Mouse (Mus musculus): Measurements from ENCODE around the gene Csn1s2a.
"Not testable (repeated sequence)": the region's sequence is repeated elsewhere in the genome, so short reads cannot be mapped to it uniquely, and the experiment has no call there.

Gene Csn1s2a

DNA sequence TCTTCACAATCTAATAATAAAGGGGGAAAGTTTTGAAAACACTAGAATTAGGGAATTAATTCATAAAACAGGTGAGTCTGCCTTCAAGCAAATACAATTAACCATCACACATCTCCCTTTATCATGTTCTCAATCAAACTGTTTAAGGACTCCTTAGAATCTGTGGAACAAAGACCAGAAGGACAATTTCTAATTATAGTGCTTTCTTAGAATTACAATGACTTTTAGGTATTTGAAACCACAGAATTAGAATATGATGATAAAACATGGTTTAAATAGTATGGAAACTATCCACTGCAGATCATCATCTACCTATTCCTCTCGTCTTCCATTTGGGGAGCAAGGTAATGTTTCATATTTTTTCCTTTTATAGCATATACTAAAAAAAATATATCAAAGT, at the start of gene Csn1s2a:
Gene Csn1s2a, plus strand, starts transcription at position 301 of the 400 bp plus-strand sequence.
- in situ Hi-C loops (cut with MseI, MboI) = no loop called here

DNA sequence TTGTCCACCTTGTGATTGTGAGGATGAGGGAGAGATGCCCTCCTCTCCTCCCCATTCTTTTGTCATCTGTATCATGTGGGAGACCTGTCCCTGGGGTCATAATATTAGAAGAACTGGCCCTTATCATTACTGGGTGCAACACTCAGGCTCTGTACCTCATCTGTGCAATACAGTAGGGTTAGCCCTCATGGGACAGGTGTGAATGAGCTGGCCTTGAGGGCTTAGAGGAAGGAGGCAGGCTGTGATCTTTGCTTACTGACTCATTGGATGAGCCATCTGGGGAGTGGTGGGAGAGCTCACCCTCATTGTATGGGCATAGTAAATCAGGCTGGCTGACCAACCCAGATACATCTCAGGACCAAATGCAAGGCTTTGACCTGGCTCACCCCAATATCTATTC, 39.5 kb upstream of the Csn1s2a start:
- in situ Hi-C loops (cut with MseI, MboI) = no loop called here

DNA sequence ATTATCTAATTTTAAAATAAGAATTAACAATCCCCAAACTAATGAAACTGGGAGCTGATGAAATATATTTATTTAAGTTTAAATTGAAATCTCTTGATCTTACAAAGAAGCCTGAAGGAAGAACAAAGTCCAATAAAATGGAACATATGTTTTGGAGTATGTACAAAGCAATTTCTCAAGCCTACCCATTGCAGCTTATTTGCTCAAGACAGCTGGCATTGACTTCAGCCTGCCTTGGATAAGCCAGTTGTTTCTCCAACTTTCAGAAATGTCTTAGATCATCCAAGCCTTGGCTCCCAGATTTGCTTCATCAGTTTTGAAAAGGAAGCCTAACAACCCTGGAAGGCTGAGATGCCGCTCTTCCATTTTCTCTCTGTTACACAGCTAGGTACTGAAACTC, 20.9 kb upstream of the Csn1s2a start:
- in situ Hi-C loops (cut with MseI, MboI) = no loop called here

DNA sequence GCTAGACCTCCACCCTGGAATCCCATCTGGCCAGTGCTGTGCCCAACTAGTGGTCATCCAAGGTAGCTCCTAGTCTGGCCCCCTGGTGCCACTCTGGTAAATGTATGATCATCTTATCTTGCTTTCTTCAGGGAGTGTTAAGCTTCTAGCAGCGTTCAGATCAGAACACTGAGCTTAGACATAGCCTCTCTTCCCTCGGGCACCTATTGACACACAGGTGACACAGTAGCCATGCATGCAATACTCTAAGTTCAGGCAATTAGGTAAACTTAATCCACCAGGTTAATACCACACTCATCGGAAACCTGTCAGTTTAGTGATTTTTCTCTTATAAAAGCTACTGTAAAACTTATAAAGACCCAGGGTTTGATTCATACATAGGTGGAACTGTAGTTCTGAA, 9.8 kb upstream of the Csn1s2a start:
- in situ Hi-C loops (cut with MseI, MboI) = no loop called here

DNA sequence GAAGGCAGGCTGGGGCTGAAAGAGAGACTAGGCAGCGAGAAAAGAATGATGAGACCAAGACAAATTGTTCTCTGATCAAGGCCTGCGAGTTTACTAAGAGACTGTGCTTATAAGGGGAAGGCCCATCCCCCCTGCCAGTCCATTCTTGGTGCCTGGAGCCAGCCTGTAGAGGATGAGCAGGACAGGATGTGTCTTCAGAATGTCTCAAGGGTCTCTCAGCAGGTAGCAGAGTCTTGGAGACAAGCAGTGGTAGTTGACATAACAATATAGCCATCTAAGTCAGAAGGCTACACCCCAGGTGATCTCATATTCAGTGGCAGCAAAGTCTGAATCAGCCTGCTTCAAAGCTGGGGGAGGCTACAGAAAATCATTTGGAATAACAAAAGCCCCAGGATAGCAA, 2.2 kb upstream of the Csn1s2a start:
- in situ Hi-C loops (cut with MseI, MboI) = not testable (repeated sequence)

DNA sequence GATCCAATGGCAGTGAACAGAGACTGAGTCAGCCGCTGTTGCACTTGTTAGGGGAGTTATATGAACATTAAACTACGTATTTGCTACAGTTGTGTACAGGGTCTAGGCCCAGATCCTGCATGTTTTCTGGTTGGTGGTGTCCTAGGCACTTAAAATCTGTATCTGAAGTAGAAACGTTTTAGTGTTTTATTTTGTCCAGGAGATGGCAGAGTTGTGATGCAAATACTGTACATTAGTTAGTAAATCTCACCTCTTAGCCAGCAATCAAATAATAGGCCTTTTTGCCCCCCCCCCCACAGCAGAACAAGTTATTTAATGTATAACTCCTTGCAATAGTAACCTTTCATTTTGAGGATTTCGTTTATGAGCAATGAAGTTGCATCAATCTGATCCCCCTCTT, 8.4 kb downstream of the Csn1s2a start:
- in situ Hi-C loops (cut with MseI, MboI) = no loop called here

DNA sequence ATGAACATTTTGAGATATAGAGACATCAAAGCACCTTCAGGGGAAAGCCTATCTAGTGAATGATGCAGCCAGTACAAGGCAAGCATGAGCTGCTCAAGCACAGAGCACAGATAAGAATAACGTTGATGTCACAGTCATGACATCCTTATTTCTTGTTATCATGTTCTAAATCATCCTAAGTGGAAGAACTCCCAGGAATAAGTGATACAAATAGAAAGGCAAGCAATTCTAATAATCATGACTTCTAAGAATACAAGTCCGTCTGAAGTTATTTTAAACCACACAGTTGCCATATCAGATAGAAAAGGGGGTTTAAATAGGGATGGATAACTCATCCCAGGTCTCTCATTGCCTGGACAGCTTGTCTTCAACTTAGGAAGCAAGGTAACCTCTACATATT, 33.4 kb downstream of the Csn1s2a start, which contains the start of gene Csn1s2b:
Gene Csn1s2b, plus strand, starts transcription at position 301 of the 400 bp plus-strand sequence.
- in situ Hi-C loops (cut with MseI, MboI) = no loop called here

DNA sequence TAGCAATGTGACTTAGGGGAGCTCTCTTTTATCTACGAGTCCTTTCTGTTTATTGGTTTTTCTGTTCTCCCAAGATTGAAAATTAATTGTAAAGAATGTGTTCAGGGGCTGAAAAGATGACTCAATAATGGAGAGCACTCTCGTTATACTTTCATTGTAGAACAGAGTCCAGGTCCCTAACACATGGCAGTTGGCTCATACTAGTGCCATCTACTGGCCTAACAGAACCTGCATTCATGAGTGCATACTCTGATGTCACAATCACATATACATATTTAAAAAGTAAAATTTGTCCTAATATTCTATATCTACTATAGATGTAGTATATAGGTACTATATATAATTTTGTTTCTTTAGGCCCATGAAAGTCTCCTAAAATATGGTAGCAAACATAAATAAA, 34.9 kb downstream of the Csn1s2a start:
- in situ Hi-C loops (cut with MseI, MboI) = no loop called here

DNA sequence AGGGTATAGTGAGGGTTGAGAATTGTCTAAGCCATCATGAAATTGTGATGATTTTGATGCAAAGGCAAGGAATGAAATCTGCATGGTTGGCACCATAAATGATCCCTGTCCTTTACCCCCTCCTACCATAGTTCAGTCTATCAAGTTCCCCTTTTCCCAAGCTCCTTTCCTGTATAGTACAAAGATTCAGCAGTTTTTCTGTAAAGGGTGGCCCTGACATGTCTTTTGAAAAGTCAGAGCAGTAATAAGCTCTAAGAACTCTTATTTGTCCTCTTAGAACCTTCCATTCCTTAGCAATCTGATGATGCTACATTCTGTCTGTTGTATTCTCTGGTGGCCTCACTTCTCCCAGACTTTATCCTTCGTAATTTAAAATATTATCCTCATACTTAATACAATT, 51.0 kb downstream of the Csn1s2a start, which contains the start of gene Prr27:
Gene Prr27, plus strand, starts transcription at position 301 of the 400 bp plus-strand sequence.
- in situ Hi-C loops (cut with MseI, MboI) = no loop called here
